11 mouse cellular contexts compared by ENCODE assay signal in the genomic region with DNA sequence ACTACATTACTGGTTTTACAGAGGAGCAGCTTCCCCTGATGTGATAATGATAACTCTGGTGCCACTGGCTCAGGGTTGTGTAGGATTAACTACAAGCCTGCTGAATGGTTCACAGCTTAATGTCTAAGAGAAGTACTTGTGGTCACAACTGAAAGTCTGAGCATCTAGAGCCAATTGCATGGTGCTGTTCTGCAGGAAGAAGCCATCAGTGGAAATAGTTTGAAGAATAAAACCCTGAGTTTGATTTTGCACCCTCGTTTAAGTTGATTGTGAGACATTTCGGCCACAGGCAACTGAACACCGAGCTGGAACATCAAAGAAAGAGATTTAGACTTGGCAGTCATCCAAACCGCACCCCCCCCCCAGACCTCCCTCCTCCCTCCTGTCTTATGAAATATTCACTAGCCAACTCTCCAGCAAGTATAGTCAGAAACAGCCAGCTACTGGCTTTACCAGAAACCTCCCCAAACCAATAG. TPM values are rescaled to one million over a fixed set of nuclear protein-coding genes. Genes with fewer than 3 reads are reported as not detected.
A peak's percentile ranks its signal among the peaks of the same experiment; 100 is the strongest.
DNase-seq lines count a peak whose midpoint lies in the region; ATAC-seq lines count a peak whose summit lies in the region.
"Had no signal": no experiment of that assay in that cellular context is flagged by ENCODE, and none has a peak within 500 bp of the region (broad histone marks: within the 10 kb centered on the region; RNA-seq: fewer than 3 reads in every experiment).

No protein-coding gene starts in this region.

- peak; percentile 31 for DNase-seq in embryo, embryonic 11 days
- no peak for DNase-seq in embryo, embryonic 10 days (ENCODE audit: low spot score)
- peak; percentile 13 for DNase-seq in right cerebral cortex, postnatal 4 days
- DNase-seq in right cerebral cortex, postnatal 25 days = no peak
- peak; percentile 58 for DNase-seq in hindbrain, embryonic 14.5 days (ENCODE audit: low spot score)
- DNase-seq in retina, embryonic 14.5 days (ENCODE audit: low spot score) = peak; percentile 57
- no peak for DNase-seq in urinary bladder, postnatal 25 days (ENCODE audit: low spot score)
- DNase-seq in frontal cortex, adult 2 months (ENCODE audit: extremely low spot score in 1 of 2, low spot score in 1 of 2) = no peak
- DNase-seq: gastrocnemius, postnatal 14 days; layer of hippocampus, adult 9-11 months had no signal

- H3K27ac ChIP-seq in hindbrain, embryonic 14.5 days = no peak overlapping the region
- H3K27ac ChIP-seq: stomach, embryonic 15.5 days had no signal

- H3K9ac ChIP-seq in hindbrain, embryonic 14.5 days = no peak overlapping the region
- H3K9ac ChIP-seq: stomach, embryonic 15.5 days had no signal

- no peaks in the 10 kb centered on the region for H3K9me3 ChIP-seq in hindbrain, embryonic 14.5 days (ENCODE audit: control insufficient read depth, low read length)
- H3K9me3 ChIP-seq: stomach, embryonic 15.5 days had no signal

- H3K4me3 ChIP-seq in hindbrain, embryonic 14.5 days (replicated peaks; ENCODE audit: low read length) = no peak overlapping the region
- H3K4me3 ChIP-seq: stomach, embryonic 15.5 days had no signal

- no peaks in the 10 kb centered on the region for H3K36me3 ChIP-seq in hindbrain, embryonic 14.5 days (replicated peaks; ENCODE audit: control insufficient read depth, insufficient read depth)
- H3K36me3 ChIP-seq: stomach, embryonic 15.5 days had no signal

- no peak overlapping the region for H3K4me2 ChIP-seq in hindbrain, embryonic 14.5 days (replicated peaks)
- H3K4me2 ChIP-seq: stomach, embryonic 15.5 days had no signal

- H3K27me3 ChIP-seq in hindbrain, embryonic 14.5 days (ENCODE audit: control insufficient read depth, insufficient read depth, low read length) = no peaks in the 10 kb centered on the region
- H3K27me3 ChIP-seq: stomach, embryonic 15.5 days had no signal

- WGBS in hindbrain, embryonic 14.5 days = 28% methylated on average over 4 of the region's 4 CpGs

- ATAC-seq in hindbrain, embryonic 14.5 days (ENCODE audit: low FRiP score) = peak; percentile 64; the same call in 1 of the 2 replicates

- peaks cover 5% of the 10 kb centered on the region; the same call in 1 of the 2 replicates for H3K4me1 ChIP-seq in hindbrain, embryonic 14.5 days (replicated peaks; ENCODE audit: control insufficient read depth, insufficient read depth, low read length)
- H3K4me1 ChIP-seq: stomach, embryonic 15.5 days had no signal

RNA-seq across cellular contexts. Expression of a gene that starts 19.7 kb away (rescaled TPM):
- 0.51 TPM in 1 of 2 replicates, not detected in the other for polyA plus RNA-seq in hindbrain, embryonic 14.5 days (2014; fragmentation: Nextera tagmentation; extraction: Ambion mirVana)
- 5.3 and 5.4 TPM in 2 replicates for polyA plus RNA-seq in frontal cortex, adult 2 months (2012; rRNA removed)
- polyA plus RNA-seq: stomach, embryonic 15.5 days had no signal

RNA-seq across cellular contexts. Expression of a gene that starts 28.6 kb away (rescaled TPM):
- polyA plus RNA-seq in hindbrain, embryonic 14.5 days (2014; fragmentation: Nextera tagmentation; extraction: Ambion mirVana) = 3.7 and 4.5 TPM in 2 replicates
- polyA plus RNA-seq in frontal cortex, adult 2 months (2012; rRNA removed) = 0.36 and 0.70 TPM in 2 replicates

Comparison
In these comparisons a context has a peak if more than half of its experiments do, and no peak if none do; other contexts are left out.
1. DNase-seq: peak in embryo, embryonic 11 days (single experiment), right cerebral cortex, postnatal 4 days (single experiment), hindbrain, embryonic 14.5 days (single experiment) and retina, embryonic 14.5 days (single experiment); none in embryo, embryonic 10 days (single experiment), right cerebral cortex, postnatal 25 days (single experiment), urinary bladder, postnatal 25 days (single experiment) and frontal cortex, adult 2 months (0 of 2).